Mouse (Mus musculus): ENCODE data around the gene Rnf157.
"Not testable (repeated sequence)": the region's sequence is repeated elsewhere in the genome, so short reads cannot be mapped to it uniquely, and the experiment has no call there.

Rnf157 gene

DNA sequence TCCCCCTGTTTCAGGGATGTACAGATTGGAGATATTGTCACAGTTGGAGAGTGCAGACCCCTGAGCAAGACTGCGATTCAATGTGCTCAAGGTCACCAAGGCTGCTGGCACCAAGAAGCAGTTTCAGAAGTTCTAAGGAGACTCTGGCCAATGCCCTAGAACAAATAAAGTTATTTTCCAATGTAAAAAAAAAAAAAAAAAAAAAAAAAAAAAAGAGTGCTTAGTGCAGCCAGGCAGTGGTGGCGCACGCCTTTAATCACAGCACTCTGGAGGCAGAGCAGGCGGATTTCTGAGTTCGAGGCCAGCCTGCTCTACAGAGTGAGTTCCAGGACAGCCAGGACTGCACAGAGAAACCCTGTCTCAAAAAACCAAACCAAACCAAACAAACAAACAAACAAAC, 29.8 kb downstream of the Rnf157 start:
- not testable (repeated sequence) for DNase-seq (ENCODE audit: low read depth, low spot score)

DNA sequence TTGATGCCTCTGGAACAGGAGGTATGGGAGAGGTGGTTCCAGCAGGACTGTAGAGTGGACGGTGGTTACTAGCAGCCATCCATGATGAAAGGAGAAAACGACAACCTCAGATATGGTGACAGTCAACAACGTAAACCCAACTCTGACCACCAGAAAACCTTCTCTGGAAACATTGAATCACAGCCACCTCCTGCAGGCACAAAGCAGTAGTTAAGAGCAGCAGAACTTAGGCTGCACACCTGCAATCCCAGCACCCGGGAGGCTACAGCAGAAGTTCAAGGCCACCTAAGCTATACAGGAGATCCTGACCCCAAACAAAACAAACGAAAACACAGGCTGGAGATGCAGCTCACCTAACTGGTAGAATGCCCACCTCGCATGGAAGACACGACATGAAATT, 32.1 kb downstream of the Rnf157 start:
- DNase-seq (ENCODE audit: low read depth, low spot score) = no peak

DNA sequence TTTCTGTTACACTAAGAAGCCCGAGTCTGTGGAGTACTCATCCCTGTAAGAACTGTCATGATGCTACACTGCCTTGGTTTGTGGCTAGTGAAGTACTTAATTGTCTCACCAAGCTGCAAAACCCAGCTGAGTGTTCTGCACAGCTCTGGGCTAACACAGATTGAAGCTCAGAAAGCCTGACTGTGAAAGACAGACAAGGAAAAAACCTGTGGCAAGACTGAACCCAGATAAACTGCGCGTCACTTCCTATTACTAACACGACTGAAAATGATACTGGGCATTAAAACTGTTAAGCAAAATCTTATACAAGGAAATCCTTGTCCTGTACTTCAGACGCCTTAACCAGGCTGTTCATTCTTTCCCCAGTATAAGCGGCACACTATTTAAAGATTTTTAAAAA, 33.3 kb downstream of the Rnf157 start:
- no peak for DNase-seq (ENCODE audit: low read depth, low spot score)

DNA sequence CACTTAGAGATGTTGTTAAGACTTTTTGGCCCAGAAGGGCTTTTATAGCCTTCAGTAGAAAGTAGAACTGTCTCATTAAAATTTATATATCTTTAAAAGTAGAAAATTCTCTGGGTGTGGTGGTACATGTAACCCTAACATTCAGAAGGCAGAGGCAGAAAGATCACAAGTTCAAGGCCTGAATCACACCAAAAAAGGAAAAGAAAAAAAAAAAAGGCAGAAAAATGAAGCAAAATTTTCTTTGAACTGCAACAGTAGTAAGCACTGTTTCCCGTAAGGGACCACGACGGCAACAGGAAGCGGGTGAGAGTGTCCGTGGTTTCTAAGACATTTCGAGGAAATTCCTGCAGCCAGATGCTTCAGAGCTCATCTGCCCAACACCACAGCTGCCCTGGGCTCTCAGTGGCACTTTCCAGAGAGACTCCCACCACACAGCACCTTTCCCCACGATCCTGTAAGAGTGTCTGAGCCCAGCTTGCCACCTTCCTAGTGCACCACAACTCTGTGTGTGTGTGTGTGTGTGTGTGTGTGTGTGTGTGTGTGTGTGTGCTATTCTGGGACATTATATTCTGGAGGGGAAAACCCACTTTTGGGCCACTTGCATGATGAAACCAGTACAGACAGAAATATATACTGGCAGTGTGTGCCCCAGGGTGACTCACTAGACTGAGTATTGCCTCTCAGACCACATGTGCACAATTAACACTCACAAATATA, 35.7 kb downstream of the Rnf157 start:
- no peak for DNase-seq (ENCODE audit: low read depth, low spot score)

DNA sequence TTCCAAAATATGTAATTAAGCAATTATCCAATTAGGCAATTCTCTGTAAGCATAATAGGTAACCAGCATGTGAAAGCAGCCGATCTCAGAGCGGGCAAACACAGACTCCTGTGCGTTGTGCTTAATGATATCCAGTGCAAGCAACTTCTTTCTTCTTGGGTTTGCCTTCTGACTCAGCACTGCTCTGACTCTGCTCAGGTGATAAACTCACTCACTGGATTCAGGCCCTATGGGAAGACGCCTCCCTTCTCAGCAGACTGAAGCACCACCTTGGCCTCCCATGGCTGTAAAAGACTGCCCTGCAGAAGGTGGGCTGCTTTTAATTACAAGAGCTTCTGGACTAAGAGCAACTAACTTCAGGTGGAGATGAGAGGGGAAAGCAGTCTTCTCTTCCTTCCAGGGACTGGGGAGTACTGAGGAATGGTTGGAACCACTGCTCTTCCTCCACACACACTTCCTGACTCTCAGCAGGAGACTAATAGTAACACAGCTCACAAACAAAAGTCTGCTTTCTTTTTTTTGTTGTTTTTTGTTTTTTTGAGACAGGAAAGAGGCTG, 40.9 kb downstream of the Rnf157 start:
- no peak for DNase-seq (ENCODE audit: low read depth, low spot score)

DNA sequence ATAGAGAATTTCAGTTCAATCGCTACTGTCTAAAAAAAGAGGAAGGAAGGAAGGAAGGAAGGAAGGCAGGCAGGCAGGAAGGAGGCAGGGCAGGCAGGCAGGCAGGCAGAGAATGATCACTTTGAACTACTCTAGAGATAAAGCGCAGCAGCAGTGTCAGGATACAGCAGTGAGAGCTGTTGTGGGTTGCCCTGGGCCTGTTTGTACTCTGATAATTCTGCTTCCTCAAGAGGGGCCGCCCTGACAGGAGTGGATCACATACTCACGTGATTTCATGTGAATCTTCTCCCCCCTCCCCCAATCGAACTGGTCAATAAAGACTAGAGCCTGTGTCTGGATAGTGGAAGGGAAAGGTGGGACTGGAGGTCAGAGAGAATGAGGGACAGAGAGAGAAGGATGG, 43.2 kb downstream of the Rnf157 start:
- DNase-seq (ENCODE audit: low read depth, low spot score) = no peak

DNA sequence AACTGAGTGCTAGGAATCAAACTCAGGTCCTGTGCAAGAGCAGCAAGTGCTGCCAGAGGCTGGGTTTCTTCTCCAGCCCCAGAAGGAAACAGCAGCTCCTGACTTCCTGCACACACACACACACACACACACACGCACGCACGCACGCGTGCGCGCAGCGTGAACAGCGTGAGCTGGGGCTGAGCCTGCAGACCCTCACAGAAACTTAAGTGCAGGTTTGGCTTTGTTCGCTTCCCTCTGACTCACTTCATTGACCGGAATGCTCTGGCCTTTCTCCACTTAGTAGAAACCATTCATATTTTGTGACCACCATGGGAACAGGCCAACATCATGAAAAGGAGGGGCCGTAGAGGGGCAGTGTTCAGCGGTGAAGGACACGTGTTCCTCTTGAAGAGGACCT, 43.8 kb downstream of the Rnf157 start:
- no peak for DNase-seq (ENCODE audit: low read depth, low spot score)

DNA sequence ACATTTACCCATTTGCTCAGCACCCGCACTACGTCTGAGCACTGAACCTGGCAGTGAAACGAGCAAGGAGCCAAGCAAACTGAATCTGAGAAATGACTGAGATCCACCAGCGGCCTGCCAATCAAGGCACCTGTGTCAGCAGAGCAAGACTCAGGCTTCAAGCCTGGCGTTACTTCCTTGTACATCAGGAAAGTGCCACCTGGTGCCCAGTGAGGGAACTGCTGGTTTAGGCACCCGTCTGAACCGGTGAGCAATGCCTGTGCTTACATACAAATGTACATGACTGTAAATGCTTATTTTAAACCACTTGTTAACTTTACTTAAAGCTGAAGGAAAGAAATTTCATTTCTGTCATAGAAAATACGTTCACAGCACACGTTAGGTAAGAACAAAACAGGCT, 44.7 kb downstream of the Rnf157 start:
- peak; percentile 86 for DNase-seq (ENCODE audit: low read depth, low spot score)

DNA sequence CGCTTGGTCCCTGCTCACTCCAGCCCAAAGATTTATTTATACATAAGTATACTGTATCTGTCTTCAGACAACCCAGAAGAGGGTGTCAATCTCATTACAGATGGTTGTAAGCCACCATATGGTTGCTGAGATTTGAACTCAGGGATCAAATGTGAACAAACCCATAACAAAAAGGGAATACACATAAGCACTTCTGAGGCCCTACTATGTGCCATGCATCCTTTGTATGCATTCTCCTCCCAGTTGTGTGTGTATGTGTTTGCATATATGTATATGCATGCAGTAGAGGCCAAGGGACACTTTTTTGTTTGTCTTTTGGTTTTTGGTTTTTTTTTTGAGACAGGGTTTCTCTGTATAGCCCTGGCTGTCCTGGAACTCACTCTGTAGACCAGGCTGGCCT, 46.2 kb downstream of the Rnf157 start:
- no peak for DNase-seq (ENCODE audit: low read depth, low spot score)

DNA sequence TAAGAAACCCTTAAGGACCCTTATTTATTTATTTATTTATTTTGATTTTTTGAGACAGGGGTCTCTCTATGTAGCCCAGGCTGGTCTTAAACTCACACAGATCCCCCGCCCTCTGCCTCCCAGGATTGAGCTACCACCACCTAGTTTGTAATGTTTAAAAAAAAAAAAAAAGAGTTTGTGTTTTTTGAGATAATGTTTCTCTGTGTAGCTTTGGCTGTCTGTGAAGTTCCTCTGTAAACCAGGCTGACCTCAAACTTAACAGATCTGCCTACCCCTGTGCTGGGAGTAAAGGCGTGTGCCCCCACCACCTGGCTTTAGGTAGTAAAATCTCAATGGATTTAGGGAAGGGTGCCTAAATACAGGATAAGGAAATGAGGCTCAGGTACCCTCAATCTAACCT, 46.7 kb downstream of the Rnf157 start:
- no peak for DNase-seq (ENCODE audit: low read depth, low spot score)

DNA sequence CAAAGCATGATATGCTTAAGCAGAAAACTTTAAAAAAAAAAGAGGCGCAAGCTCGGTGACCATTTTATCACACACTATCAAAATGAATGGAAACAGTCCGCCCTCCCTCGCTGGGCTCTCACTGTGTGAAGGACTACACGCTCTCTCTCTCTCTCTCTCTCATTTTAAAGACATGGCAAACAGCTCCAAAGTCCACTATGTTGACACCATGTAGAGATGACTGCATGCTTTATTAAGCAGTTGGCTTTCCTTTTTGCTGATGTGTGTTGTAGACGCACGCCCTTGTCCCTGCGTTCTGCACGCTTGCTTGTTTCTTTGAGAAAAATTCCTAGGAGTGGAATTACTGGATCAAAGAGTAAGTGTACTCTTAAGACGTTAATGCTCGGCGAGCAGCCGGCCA, 47.4 kb downstream of the Rnf157 start:
- no peak for DNase-seq (ENCODE audit: low read depth, low spot score)

DNA sequence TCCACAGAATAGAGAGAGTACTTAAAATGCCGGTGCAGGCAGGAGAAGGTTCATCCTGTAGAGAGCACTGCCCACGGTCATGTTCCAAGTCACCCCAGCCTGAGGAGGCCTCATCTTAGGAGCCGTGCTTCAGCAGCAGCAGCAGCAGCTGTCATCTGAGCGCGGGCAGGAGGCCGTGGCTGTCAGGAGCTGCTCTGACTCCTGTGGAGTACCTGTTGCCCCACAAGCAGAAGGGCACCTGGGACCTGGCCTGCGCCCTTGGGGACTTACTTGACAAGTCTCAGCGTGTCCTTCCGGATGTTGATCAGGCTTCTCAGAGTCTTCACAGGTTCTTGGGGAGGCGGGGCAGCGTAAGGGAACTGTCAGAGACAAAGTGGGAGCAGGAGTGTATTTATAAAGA, 50.8 kb downstream of the Rnf157 start:
- no peak for DNase-seq (ENCODE audit: low read depth, low spot score)

DNA sequence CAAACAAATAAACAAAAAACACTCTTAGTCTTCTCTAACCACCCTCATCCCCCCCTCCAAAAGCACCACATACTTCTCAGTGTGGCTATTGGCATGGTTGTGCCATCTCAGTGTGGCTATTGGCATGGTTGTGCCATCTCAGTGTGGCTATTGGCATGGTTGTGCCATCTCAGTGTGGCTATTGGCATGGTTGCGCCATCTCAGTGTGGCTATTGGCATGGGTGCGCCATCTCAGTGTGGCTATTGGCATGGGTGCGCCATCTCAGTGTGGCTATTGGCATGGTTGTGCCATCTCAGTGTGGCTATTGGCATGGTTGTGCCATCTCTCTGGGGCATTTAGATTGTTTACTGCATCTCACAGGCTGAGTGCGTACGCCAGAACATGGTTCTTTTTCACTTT, 51.9 kb downstream of the Rnf157 start:
- not testable (repeated sequence) for DNase-seq (ENCODE audit: low read depth, low spot score)

DNA sequence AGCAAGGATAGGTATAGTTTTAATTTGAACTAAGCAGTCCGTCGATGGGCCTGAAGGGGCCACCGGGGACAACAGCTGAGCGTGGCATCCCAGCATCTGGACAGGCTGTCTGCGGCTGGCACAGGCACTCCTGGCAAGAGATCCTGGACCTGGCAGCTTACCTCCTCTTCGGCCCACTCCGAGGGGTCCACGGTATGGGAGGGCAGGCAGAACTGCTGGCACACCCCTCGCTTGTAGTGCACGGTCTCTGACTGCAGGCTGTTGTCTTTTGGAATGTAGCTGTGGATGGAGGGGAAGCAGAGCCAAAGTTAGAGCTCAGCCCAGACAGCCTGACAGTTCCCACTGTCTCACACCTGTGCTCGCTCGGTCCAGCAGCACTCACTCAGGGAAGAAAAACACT, 53.2 kb downstream of the Rnf157 start:
- DNase-seq (ENCODE audit: low read depth, low spot score) = no peak

DNA sequence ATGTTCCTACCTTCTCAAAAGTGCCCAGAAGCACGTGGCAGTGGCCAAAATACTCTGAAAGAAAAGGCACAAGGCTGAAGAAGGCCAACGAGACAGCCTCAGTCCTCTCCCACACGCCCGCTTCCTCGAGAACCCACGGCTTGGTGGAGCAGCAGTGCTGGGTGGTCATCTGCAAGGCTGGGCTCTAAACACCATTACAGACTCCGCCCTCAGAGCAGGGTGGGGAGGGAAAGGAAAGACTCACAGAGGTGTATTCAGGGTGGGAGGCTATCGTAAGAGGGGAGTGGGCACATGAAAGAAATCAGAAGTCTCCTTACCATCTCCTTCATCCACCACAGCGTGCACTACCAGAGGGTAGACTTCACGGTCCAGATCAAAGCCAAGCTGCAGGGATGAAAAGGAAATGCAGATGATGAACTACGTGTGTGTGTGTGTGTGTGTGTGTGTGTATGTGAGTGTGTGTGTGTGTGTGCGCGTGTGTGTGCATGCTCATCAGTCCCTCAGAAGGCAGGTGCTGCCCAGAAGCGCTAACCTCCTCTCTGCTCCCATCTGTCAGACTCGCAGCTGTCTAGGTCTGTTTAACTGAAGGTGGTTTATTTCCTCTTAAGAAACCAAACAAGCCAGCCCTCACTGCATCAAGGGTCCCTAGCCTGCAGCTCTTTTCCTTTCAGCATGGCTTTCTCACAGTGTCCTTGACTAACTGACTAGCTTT, 53.8 kb downstream of the Rnf157 start:
- DNase-seq (ENCODE audit: low read depth, low spot score) = no peak

DNA sequence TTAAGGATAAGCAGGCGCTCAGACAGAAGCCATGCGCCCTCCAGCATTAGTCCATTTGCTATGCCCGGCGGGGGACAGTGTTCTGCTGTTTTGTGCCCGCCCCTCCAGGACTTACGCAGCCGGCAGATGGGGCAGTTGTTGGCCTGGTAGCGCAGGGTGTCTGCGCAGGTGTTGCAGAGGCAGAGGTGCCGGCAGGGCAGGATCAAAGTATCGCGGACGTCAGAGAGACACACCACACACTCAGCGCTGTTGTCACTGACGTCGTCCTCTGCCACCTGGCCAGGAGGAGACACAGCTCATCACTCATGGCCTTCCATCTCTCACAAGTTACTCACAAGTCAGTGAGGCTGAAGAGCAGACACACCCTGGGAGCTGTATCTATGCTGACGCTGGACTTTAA, 58.3 kb downstream of the Rnf157 start:
- DNase-seq (ENCODE audit: low read depth, low spot score) = no peak

DNA sequence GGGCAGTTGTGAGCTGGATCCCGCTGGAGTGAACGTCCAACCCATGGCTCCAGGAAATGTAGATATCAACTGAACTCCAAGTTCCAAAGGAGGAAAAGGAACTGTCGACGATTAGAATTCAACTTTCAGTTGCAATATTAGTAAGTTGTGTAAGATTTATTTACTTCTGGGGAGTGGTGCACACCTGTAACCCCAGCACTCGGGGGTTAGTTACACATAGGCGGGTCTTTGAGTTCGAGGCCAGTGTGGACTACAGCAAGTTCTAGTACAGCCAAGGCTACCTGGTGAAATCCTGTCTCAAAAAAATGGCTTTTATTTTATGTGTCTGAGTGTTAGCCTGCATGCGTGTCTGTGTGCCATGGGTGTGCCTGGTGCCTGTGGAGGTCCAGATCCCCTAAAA, 59.3 kb downstream of the Rnf157 start:
- no peak for DNase-seq (ENCODE audit: low read depth, low spot score)

DNA sequence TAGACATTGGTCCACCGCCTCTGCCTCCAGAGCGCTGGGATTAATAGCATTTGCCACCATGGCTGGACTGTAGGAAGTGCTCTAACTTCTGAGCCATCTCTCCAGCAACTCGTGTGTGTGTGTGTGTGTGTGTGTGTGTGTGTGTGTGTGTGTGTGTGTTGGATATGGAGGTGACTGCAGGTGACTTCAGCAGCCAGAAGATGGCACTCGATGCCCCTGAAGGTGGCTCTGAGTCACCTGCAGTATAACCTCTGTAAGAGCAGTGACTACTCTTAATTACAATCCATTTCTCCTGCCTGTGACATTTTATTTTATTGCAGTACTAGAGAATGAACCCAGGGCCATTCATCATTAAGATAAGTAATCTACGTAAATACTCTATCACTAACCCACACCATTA, 61.5 kb downstream of the Rnf157 start:
- DNase-seq (ENCODE audit: low read depth, low spot score) = no peak

DNA sequence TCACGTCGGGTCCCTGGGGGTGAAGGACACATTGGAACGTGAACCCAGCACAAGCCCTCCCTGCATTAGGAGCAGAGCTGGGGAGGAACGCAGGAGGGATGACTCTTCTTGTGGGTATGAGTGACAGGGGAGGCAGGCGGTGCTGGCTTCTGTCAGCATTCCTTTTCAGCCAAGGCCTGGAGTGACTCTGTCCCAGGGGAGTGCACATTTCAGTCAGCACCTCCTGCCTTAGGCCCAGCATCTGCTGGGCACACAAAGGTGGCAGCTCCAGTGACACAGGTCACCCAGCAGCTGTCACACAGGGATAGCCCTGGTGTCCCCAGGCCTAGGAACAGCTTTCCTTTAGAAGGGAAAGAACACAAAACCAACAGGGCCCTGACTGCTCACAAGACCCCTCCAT, 64.9 kb downstream of the Rnf157 start:
- no peak for DNase-seq (ENCODE audit: low read depth, low spot score)

DNA sequence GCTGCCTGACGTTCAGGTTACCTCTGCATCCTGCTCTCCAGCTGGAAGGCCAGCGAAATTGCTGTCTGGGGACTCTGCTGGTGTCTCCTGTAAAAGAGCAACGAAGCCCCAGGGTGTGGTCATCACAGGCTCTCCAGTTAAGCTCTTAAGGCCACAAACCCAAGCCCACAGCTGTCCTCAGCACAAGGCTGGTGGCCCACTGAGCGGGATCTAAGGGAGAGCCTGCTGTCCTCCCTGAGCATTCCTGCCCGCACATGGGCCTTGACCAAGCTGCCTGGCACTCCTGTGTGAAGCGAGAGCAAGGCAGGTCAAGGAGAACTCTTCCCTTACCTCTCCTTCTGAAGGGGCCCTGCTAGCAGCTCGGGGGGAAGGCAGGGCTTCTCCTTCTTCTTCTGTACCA, 65.8 kb downstream of the Rnf157 start:
- DNase-seq (ENCODE audit: low read depth, low spot score) = no peak

DNA sequence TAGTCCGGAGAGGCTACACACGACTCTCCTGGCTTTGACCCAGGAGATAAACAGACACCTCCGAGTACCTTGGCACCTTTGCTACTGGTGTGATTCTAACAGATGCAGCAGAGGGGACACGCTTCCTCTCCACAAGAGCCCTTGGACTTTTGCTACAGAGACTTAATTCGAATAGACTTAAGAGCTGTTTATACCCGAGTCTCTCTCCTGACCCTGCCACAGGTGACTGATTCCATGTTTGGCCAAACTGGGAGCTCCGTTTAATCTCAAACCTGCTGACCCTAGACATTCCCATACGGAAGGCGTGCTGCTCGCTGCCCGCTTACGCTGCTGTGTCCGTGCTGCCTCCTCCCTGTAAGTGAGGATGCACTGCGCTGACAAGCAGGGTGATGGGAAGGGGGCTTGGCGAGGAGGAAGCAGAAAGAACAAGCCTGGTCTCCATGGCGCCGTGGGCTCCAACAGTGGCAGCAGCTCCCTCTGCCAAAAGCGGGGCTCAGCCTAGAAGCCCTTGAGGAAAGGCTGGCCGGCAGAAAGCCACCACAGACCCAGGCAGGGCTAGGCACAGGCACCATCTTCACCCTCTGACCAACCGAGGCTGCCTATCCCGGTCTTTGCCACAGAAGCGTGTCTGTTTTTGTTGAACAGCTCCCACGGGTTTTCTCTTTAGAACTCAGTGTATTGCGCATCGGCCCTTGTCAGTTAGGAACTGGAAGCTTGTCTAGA, 70.6 kb downstream of the Rnf157 start:
- DNase-seq (ENCODE audit: low read depth, low spot score) = no peak

DNA sequence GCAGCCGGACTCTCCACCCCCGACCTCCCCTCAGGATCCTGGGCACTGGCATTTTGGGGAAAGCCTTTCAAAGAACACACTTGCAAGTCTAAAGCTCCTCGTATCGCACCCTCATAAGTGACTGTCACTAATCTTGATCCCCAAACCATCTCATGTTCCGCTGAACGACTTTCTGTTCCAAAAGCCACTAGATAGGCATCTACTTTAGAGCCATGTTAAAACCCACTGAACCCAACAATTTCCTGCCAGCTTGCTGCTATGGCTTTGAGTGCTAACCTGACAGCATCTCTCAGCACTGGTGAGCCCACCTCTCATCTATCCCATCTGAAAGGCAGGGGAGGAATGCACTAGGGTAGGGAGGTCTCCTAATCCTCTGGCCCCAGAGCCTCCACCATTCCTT, 75.3 kb downstream of the Rnf157 start:
- DNase-seq (ENCODE audit: low read depth, low spot score) = no peak

DNA sequence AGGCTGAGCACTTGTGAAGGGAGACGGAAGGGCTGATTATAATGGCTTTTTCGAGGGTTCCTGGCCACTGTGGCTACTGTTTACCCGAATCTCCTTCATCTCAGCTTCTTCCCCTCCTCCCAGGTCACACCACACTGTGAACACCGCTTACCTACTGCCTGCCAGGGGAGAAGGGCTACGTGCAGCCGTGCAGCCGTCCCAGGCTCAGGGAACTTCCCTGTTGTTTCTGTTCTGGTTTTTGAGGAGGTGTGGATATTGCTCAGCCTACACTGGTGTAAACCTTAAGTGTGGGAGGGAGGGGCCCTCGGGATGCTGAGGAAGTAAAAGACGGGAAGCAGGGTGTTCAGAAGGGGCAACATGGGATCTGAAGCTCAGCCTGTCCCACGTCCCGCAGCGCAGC, 75.8 kb downstream of the Rnf157 start:
- no peak for DNase-seq (ENCODE audit: low read depth, low spot score)
